19 mouse cellular contexts compared by ENCODE assay signal in the genomic region with DNA sequence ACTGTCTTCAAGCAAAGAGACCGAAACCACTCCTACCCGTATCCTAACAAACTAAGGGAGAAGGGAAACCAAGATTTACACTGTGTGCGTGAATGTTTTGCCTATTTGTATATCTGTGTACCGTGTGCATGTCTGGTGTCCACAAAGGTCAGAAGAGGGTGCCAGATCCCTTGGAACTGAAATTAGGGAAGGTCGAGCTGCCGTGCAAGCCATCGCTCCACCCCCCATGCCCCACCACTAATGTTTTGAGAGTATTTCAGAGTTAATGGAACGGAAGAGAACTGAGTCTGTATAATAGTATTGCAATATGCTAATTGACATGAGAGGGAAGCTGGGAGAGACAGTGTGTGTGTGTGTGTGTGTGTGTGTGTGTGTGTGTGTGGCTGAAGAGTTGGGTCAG. TPM values are rescaled to one million over a fixed set of nuclear protein-coding genes. Genes with fewer than 3 reads are reported as not detected.
DNase-seq lines count a peak whose midpoint lies in the region; ATAC-seq lines count a peak whose summit lies in the region.
"Had no signal": no experiment of that assay in that cellular context is flagged by ENCODE, and none has a peak within 500 bp of the region (broad histone marks: within the 10 kb centered on the region; RNA-seq: fewer than 3 reads in every experiment).

No protein-coding gene starts in this region.

- no peaks in the 10 kb centered on the region for H3K9me3 ChIP-seq in kidney, embryonic 16.5 days (ENCODE audit: low read length)
- H3K9me3 ChIP-seq: embryonic facial prominence, embryonic 12.5 days; forebrain, embryonic 15.5 days; heart, embryonic 15.5 days; hindbrain, embryonic 13.5 days had no signal

- no peak overlapping the region for H3K4me2 ChIP-seq in kidney, embryonic 16.5 days (replicated peaks; ENCODE audit: low read depth, low read length)
- H3K4me2 ChIP-seq: embryonic facial prominence, embryonic 12.5 days; forebrain, embryonic 15.5 days; heart, embryonic 11.5 days; heart, embryonic 15.5 days; hindbrain, embryonic 13.5 days had no signal

- H3K36me3 ChIP-seq in kidney, embryonic 16.5 days (ENCODE audit: insufficient read depth, low read length) = no peaks in the 10 kb centered on the region
- H3K36me3 ChIP-seq: embryonic facial prominence, embryonic 12.5 days; forebrain, embryonic 15.5 days; heart, embryonic 15.5 days; hindbrain, embryonic 13.5 days had no signal

- no peak for DNase-seq in kidney, postnatal 25 days
- DNase-seq in 416B (ENCODE audit: low read depth) = peak; percentile 29
- DNase-seq in cerebellum, adult 9-10 months = no peak
- DNase-seq: adrenal gland, adult 8-10 months; adrenal gland, postnatal 36 days; cerebellum, adult 11 months; cerebellum, adult 8-10 months; cerebellum, postnatal 25 days; gastrocnemius, postnatal 10 days; heart, adult 2 months; heart, postnatal 14 days had no signal

- WGBS in kidney, embryonic 16.5 days = 80% methylated on average over 8 of the region's 8 CpGs

- no peaks in the 10 kb centered on the region for H3K27me3 ChIP-seq in kidney, embryonic 16.5 days (ENCODE audit: insufficient read depth, low read length)
- H3K27me3 ChIP-seq: embryonic facial prominence, embryonic 12.5 days; forebrain, embryonic 15.5 days; heart, embryonic 15.5 days had no signal

- no peak overlapping the region for H3K4me3 ChIP-seq in kidney, embryonic 16.5 days (ENCODE audit: low read length)
- H3K4me3 ChIP-seq: embryonic facial prominence, embryonic 12.5 days; forebrain, embryonic 15.5 days; heart, adult 2 months; heart, embryonic 15.5 days; hindbrain, embryonic 13.5 days had no signal

- H3K27ac ChIP-seq in kidney, embryonic 16.5 days (ENCODE audit: low read length) = peak overlapping the region; percentile 85
- H3K27ac ChIP-seq: embryonic facial prominence, embryonic 12.5 days; forebrain, embryonic 15.5 days; heart, adult 2 months; heart, embryonic 15.5 days; hindbrain, embryonic 13.5 days had no signal

- ATAC-seq in kidney, embryonic 16.5 days (ENCODE audit: low FRiP score, low TSS enrichment) = no peak
- peak; percentile 54 for ATAC-seq in granulocyte monocyte progenitor cell, adult 5-6 weeks (replicated peaks; ENCODE audit: poor library complexity, severe bottlenecking)
- ATAC-seq in monocyte, adult 5-6 weeks (replicated peaks; ENCODE audit: insufficient number of reproducible peaks, low FRiP score, low TSS enrichment, poor library complexity, severe bottlenecking) = peak; percentile 66
- ATAC-seq: forebrain, embryonic 15.5 days had no signal

- peaks cover 48% of the 10 kb centered on the region for H3K4me1 ChIP-seq in kidney, embryonic 16.5 days (ENCODE audit: insufficient read depth, low read length)
- H3K4me1 ChIP-seq: forebrain, embryonic 15.5 days had no signal

- H3K9ac ChIP-seq in kidney, embryonic 16.5 days (replicated peaks; ENCODE audit: low read length) = no peak overlapping the region
- H3K9ac ChIP-seq: embryonic facial prominence, embryonic 12.5 days; forebrain, embryonic 15.5 days; heart, embryonic 15.5 days; hindbrain, embryonic 13.5 days had no signal

RNA-seq across cellular contexts. Expression of a gene that starts 8.3 kb away (rescaled TPM):
- polyA plus RNA-seq in kidney, embryonic 16.5 days (2015; fragmentation: Nextera tagmentation; extraction: Ambion mirVana) = 2.1 and 3.0 TPM in 2 replicates
- 114 TPM in 2 replicates for total RNA-seq in granulocyte monocyte progenitor cell, adult 5-6 weeks (2014; fragmentation: Nextera tagmentation)
- total RNA-seq in granulocyte monocyte progenitor cell, adult 5-6 weeks (2017) = 98.3 and 98.8 TPM in 2 replicates
- 579 to 859 TPM (median 610 TPM) in 3 replicates for total RNA-seq in monocyte, adult 5-6 weeks (2017)

RNA-seq across cellular contexts. Expression of a gene that starts 10.0 kb away (rescaled TPM):
- 27.1 and 41.9 TPM in 2 replicates for polyA plus RNA-seq in kidney, embryonic 16.5 days (2015; fragmentation: Nextera tagmentation; extraction: Ambion mirVana)
- total RNA-seq in granulocyte monocyte progenitor cell, adult 5-6 weeks (2014; fragmentation: Nextera tagmentation) = 4.7 and 7.9 TPM in 2 replicates
- 2.3 and 2.5 TPM in 2 replicates for total RNA-seq in granulocyte monocyte progenitor cell, adult 5-6 weeks (2017)
- 0.64 to 4.9 TPM (median 2.6 TPM) in 3 replicates for total RNA-seq in monocyte, adult 5-6 weeks (2017)

RNA-seq across cellular contexts. Expression of a gene that starts 40.9 kb away (rescaled TPM):
- 41.6 and 45.4 TPM in 2 replicates for polyA plus RNA-seq in kidney, embryonic 16.5 days (2015; fragmentation: Nextera tagmentation; extraction: Ambion mirVana)
- 5.4 and 6.1 TPM in 2 replicates for total RNA-seq in granulocyte monocyte progenitor cell, adult 5-6 weeks (2014; fragmentation: Nextera tagmentation)
- total RNA-seq in granulocyte monocyte progenitor cell, adult 5-6 weeks (2017) = not detected in 2 replicates
- total RNA-seq in monocyte, adult 5-6 weeks (2017) = 9.8 to 17.2 TPM (median 15.0 TPM) in 3 replicates

RNA-seq across cellular contexts. Expression of a gene that starts 51.5 kb away (rescaled TPM):
- 0.87 and 1.1 TPM in 2 replicates for polyA plus RNA-seq in kidney, embryonic 16.5 days (2015; fragmentation: Nextera tagmentation; extraction: Ambion mirVana)
- total RNA-seq in granulocyte monocyte progenitor cell, adult 5-6 weeks (2014; fragmentation: Nextera tagmentation) = 25.4 and 27.4 TPM in 2 replicates
- 32.5 and 44.6 TPM in 2 replicates for total RNA-seq in granulocyte monocyte progenitor cell, adult 5-6 weeks (2017)
- 43.8 to 60.6 TPM (median 51.3 TPM) in 3 replicates for total RNA-seq in monocyte, adult 5-6 weeks (2017)
